Mouse (Mus musculus) right cerebral cortex, postnatal 14 days (tissue): ENCODE results near the gene Nudt14.

Experiments used
- DNase-seq: peaks from one replicate; pipeline ENCODE4 v3.0.0; 2022

Nudt14 gene

GRCm38 (mm10) chr12:112911701-112912100 lies 30.2 kb downstream of the Nudt14 start:
- no peak for DNase-seq

- no peak for DNase-seq
Measured at GRCm38 (mm10) chr12:112908991-112909390, 32.9 kb downstream of the Nudt14 start.

DNA sequence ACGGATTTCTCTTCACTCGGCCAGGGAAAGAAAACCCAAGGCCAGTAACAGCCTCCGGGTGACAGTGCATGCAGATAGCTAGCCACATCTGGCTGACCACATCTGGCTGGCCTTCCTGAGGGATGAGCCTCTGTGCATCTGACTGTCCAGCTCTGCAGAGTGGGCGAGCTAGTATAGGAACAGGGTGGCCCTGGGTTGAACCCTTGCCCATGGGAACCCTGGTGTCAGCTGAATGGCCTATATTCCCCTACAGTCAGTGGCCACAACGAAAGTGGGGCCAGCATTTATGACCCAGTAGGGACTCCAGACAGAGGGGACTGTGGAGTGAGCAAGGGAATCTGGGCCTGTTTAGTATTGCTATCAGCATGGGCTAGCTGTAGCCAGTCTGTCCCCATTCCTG lies 36.9 kb downstream of the Nudt14 start:
- DNase-seq, result no peak

- no peak for DNase-seq
Measured at GRCm38 (mm10) chr12:112903941-112904340, 38.0 kb downstream of the Nudt14 start.

DNA sequence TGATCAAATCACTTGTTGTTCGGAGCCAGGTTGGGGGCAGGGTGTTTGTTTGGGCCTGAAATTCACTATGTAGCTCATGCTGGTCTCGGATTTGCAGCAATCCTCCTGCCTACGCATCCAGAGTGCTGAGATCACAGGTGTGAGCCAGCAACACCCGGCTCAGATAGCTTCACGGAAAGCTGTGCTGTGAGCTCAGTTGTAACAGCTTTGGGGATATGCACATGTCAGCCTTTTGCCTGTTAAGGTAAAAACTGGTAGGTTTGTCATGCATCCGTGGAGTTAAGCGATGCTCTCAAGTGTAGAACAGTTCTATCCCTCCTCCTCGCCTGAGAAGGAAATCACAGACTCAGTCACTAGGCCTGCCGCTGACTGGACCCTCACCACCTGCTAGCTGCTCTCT lies 41.3 kb downstream of the Nudt14 start:
- DNase-seq, result no peak

DNA sequence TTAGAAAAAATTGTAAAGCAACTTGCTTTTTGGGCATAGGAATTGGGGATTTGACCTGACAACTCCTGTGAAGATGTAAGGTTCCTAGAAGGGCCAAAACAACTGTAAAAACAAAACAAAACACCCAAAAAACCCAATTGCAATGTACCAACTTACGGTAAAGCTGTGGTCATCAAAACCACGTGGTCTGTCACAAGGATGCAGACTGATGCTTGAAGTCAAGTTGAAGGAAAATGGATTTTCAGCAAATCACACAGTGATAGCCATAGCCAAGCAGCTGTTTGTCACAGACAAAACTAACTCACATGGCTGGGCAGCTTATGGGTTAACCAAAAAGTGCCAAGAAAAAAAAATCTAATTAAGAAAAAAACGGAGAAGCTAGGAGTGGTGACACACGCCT lies 43.0 kb downstream of the Nudt14 start:
- no peak for DNase-seq

GRCm38 (mm10) chr12:112898351-112898750 lies 43.6 kb downstream of the Nudt14 start:
- DNase-seq, result no peak

DNA sequence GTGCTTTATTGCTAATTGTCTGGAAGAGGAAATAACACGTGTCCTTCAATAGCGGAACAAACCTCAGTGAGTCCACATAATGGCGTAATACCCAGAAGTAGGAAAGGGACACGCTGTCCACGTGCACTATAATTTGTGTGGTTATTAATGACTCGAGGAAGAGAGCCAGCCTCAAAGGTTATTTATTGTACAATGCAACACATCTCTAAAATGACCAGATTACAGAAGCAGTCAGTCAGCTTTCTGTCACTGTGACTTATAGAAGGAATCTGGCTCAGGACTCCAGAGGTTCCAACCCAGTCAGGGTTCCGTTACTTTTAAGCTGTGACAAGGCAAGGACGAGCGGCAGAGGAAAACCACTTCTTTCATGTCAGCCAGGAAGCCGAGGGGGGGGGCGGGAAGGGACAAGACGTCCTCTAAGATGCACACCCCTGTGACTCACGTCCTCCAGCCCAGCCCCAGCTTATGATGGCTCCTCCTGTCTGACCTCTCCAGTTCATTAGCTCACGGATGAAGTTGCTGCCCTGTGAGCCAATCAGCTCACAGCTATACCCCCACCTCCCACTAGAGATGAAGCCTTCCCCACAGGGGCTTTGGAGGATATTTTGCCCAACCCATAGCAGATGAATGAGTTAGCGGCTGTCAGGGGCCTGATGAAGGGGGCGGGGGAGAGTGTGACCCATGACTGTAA lies 44.3 kb downstream of the Nudt14 start:
- no peak for DNase-seq

- no peak for DNase-seq
Measured at GRCm38 (mm10) chr12:112894969-112895368, 47.0 kb downstream of the Nudt14 start.

DNA sequence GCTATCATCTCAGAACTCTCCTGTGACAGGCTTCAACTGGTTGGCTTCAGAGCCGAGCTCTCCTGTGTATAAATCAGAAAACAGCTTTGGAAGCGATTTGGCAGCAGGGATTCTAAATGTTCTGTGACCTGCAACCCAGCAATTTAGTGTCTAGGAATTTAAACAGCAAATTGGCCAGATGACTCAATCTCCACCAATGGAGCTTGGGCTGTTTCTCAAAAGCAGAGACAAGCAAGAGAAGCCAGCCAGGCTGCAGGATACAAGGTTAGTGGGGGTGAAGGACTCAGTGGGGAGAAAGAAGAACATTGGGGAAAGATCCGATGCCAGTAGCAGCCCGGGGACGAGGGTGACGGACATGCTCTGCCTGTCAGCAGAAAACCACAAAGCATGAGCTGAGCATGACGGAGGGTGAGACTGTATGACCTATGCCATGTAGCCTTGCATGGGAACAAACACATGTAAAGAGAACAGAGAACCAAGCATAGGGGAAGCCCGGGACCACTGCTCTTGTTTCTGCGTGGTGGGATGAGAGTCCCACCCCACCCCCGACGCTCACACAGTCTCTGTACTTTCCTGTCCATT lies 47.5 kb downstream of the Nudt14 start:
- DNase-seq, result no peak

- DNase-seq, result no peak
Measured at GRCm38 (mm10) chr12:112885465-112885864, 56.5 kb downstream of the Nudt14 start.
